Comparison of ENCODE assay signal across 8 mouse cellular contexts in genomic region chr9:4308628-4309350, GRCm38 (mm10). TPM values are rescaled to one million over a fixed set of nuclear protein-coding genes. Genes with fewer than 3 reads are reported as not detected.
DNase-seq lines count a peak whose midpoint lies in the region; ATAC-seq and TF ChIP-seq lines count a peak whose summit lies in the region.

No protein-coding gene starts in this region.

- H3K9me3 ChIP-seq in hindbrain, embryonic 14.5 days (ENCODE audit: control insufficient read depth, low read length) = no peaks in the 10 kb centered on the region
- H3K9me3 ChIP-seq in midbrain, embryonic 12.5 days = no peaks in the 10 kb centered on the region

- H3K4me1 ChIP-seq in hindbrain, embryonic 14.5 days (replicated peaks; ENCODE audit: control insufficient read depth, insufficient read depth, low read length) = peaks cover 22% of the 10 kb centered on the region
- peaks cover 13% of the 10 kb centered on the region for H3K4me1 ChIP-seq in midbrain, embryonic 12.5 days

- no peaks in the 10 kb centered on the region for H3K36me3 ChIP-seq in hindbrain, embryonic 14.5 days (replicated peaks; ENCODE audit: control insufficient read depth, insufficient read depth)
- no peaks in the 10 kb centered on the region for H3K36me3 ChIP-seq in midbrain, embryonic 12.5 days

- no peaks in the 10 kb centered on the region for H3K27me3 ChIP-seq in hindbrain, embryonic 14.5 days (ENCODE audit: control insufficient read depth, insufficient read depth, low read length)
- no peaks in the 10 kb centered on the region for H3K27me3 ChIP-seq in midbrain, embryonic 12.5 days

- TF ChIP-seq CTCF in layer of hippocampus, adult 2 months (conservative IDR thresholded peaks at IDR 0.05) = no peak

- peak overlapping the region; percentile 96 for H3K27ac ChIP-seq in layer of hippocampus, adult 2 months
- H3K27ac ChIP-seq in hindbrain, embryonic 14.5 days = peak overlapping the region; percentile 91
- H3K27ac ChIP-seq in midbrain, embryonic 12.5 days (replicated peaks) = peak overlapping the region; percentile 90

- no peak for DNase-seq in layer of hippocampus, adult 2 months (ENCODE audit: low spot score in 2 of 2)
- no peak for DNase-seq in layer of hippocampus, postnatal 10 days (ENCODE audit: low spot score in 2 of 2)
- peak; percentile 36 for DNase-seq in c-Kit-positive CD71-negative TER-119-negative erythroid progenitor cells, embryonic 14.5 days (ENCODE audit: low read depth)
- DNase-seq in hindbrain, embryonic 14.5 days (ENCODE audit: low spot score) = peak; percentile 33
- no peak for DNase-seq in gastrocnemius, adult 8-10 months (ENCODE audit: low spot score in 2 of 2)
- DNase-seq in ovary, postnatal 14 days (ENCODE audit: low spot score) = no peak
- no peak for DNase-seq in gastrocnemius, adult 18-20 months (ENCODE audit: low spot score)

- H3K4me3 ChIP-seq in layer of hippocampus, adult 2 months = peak overlapping the region; percentile 95
- peak overlapping the region; percentile 62 for H3K4me3 ChIP-seq in hindbrain, embryonic 14.5 days (replicated peaks; ENCODE audit: low read length)
- H3K4me3 ChIP-seq in midbrain, embryonic 12.5 days = peak overlapping the region; percentile 68

- WGBS in hindbrain, embryonic 14.5 days = 1% methylated on average over 36 of the region's 36 CpGs
- under 1% methylated on average over 36 of the region's 36 CpGs for WGBS in midbrain, embryonic 12.5 days

- H3K9ac ChIP-seq in hindbrain, embryonic 14.5 days = peak overlapping the region; percentile 82
- H3K9ac ChIP-seq in midbrain, embryonic 12.5 days (replicated peaks) = peak overlapping the region; percentile 86

- no peak for ATAC-seq in hindbrain, embryonic 14.5 days (ENCODE audit: low FRiP score)
- peak; percentile 57 for ATAC-seq in midbrain, embryonic 12.5 days (ENCODE audit: low FRiP score, low read depth)

- peak overlapping the region; percentile 71 for H3K4me2 ChIP-seq in hindbrain, embryonic 14.5 days (replicated peaks)
- H3K4me2 ChIP-seq in midbrain, embryonic 12.5 days (replicated peaks) = peak overlapping the region; percentile 75

RNA-seq across cellular contexts. Expression of gene Aasdhppt, which starts 0.5 kb away (rescaled TPM):
- total RNA-seq in layer of hippocampus, adult 2 months (2021) = 10 to 100 TPM; 27.5 to 29.0 TPM
- total RNA-seq in layer of hippocampus, postnatal 10 days (2021) = 10 to 100 TPM; 25.4 to 25.8 TPM
- polyA plus RNA-seq in hindbrain, embryonic 14.5 days (2014; fragmentation: Nextera tagmentation; extraction: Ambion mirVana) = 34.0 and 36.4 TPM in 2 replicates
- polyA plus RNA-seq in midbrain, embryonic 12.5 days (2016; fragmentation: Nextera tagmentation; extraction: Ambion mirVana) = 31.6 and 34.0 TPM in 2 replicates
- total RNA-seq in gastrocnemius, adult 8-10 months (2022) = 10 to 100 TPM; 11.7 to 12.6 (median 12.2) TPM
- 10 to 100 TPM; 10.5 to 12.3 TPM for total RNA-seq in gastrocnemius, adult 18-20 months (2021)

RNA-seq across cellular contexts. Expression of gene Kbtbd3, which starts 0.8 kb away (rescaled TPM):
- total RNA-seq in layer of hippocampus, adult 2 months (2021) = 10 to 100 TPM; 10.7 to 11.5 TPM
- 1 to 10 TPM; 8.8 to 9.7 TPM for total RNA-seq in layer of hippocampus, postnatal 10 days (2021)
- polyA plus RNA-seq in hindbrain, embryonic 14.5 days (2014; fragmentation: Nextera tagmentation; extraction: Ambion mirVana) = 13.3 and 14.0 TPM in 2 replicates
- polyA plus RNA-seq in midbrain, embryonic 12.5 days (2016; fragmentation: Nextera tagmentation; extraction: Ambion mirVana) = 9.9 and 10.4 TPM in 2 replicates
- total RNA-seq in gastrocnemius, adult 8-10 months (2022) = 1 to 10 TPM; 5.2 to 7.1 (median 5.3) TPM
- 1 to 10 TPM; 5.5 TPM for total RNA-seq in gastrocnemius, adult 18-20 months (2021)

Comparison
In these comparisons a context has a peak if more than half of its experiments do, and no peak if none do; other contexts are left out.
1. DNase-seq: peak in c-Kit-positive CD71-negative TER-119-negative erythroid progenitor cells, embryonic 14.5 days (single experiment) and hindbrain, embryonic 14.5 days (single experiment); none in layer of hippocampus, adult 2 months (0 of 2), layer of hippocampus, postnatal 10 days (0 of 2), gastrocnemius, adult 8-10 months (0 of 2), ovary, postnatal 14 days (single experiment) and gastrocnemius, adult 18-20 months (single experiment).
2. Peak in every context shown above with its lines, with median percentiles within 50 percentile points of each other: H3K27ac ChIP-seq and H3K4me3 ChIP-seq.